Mouse (Mus musculus) myocyte (in vitro differentiated cells): Measurements from ENCODE around the gene Hhipl1. TPM values are rescaled to one million over a fixed set of nuclear protein-coding genes. Genes with fewer than 3 reads are reported as not detected.

ENCODE experiments used
- H3K27me3 ChIP-seq: one replicate; pipeline ENCODE4 v1.6.1; 2011; ENCODE audit not compliant: control insufficient read depth, insufficient read depth, insufficient read length
- H3K36me3 ChIP-seq: one replicate; pipeline ENCODE4 v1.6.1; 2011; ENCODE audit not compliant: control insufficient read depth, insufficient read depth
- H3K4me2 ChIP-seq: one replicate; pipeline ENCODE4 v1.6.1; 2011; ENCODE audit warnings: low read depth, control low read depth
- H3K4me3 ChIP-seq: one replicate; pipeline ENCODE4 v1.5.1; 2011; ENCODE audit warnings: mild to moderate bottlenecking, control low read depth, moderate library complexity
- H3K79me2 ChIP-seq: one replicate; pipeline ENCODE4 v1.6.1; 2011; ENCODE audit not compliant: control insufficient read depth, insufficient read depth
- H3ac ChIP-seq: one replicate; pipeline ENCODE4 v1.6.1; 2011; ENCODE audit not compliant: control insufficient read depth, insufficient read length
- CEBPB ChIP-seq: IDR thresholded peaks from 2 replicates; pipeline ENCODE4 v1.6.1; 2011; ENCODE audit warnings: mild to moderate bottlenecking, moderate library complexity; ENCODE audit not compliant: poor library complexity, insufficient read depth, severe bottlenecking
- E2F4 ChIP-seq: IDR thresholded peaks from one replicate; pipeline ENCODE4 v1.6.1; 2011; ENCODE audit warnings: mild to moderate bottlenecking, control low read depth, moderate library complexity; ENCODE audit not compliant: insufficient read depth
- MAX ChIP-seq: IDR thresholded peaks from one replicate; pipeline ENCODE4 v1.6.1; 2011; ENCODE audit warnings: low read depth, mild to moderate bottlenecking, control low read depth
- MYOD1 ChIP-seq, 3 experiments: IDR thresholded peaks; one replicate each; pipeline ENCODE4 v1.6.1; 2011; ENCODE audit warnings: control low read depth in 2 of 3, low read depth in 2 of 3, mild to moderate bottlenecking in 2 of 3, moderate library complexity in 1 of 3; ENCODE audit not compliant: insufficient read length in 2 of 3, control insufficient read depth in 1 of 3
- MYOG ChIP-seq, 3 experiments: IDR thresholded peaks; one replicate each; pipeline ENCODE4 v1.6.1; 2011; ENCODE audit warnings: control low read depth in 2 of 3, low read depth in 2 of 3, mild to moderate bottlenecking in 2 of 3; ENCODE audit not compliant: insufficient read length in 2 of 3, control insufficient read depth in 1 of 3, insufficient read depth in 1 of 3
- POLR2A ChIP-seq: IDR thresholded peaks from one replicate; pipeline ENCODE4 v1.6.1; 2011; ENCODE audit warnings: low read depth, mild to moderate bottlenecking, control low read depth, moderate library complexity; ENCODE audit not compliant: insufficient read length
- POLR2AphosphoS2 ChIP-seq: IDR thresholded peaks from one replicate; pipeline ENCODE4 v1.6.1; 2011; ENCODE audit warnings: low read depth, control low read depth; ENCODE audit not compliant: insufficient read length
- REST ChIP-seq: IDR thresholded peaks from one replicate; pipeline ENCODE4 v1.6.1; 2011; ENCODE audit warnings: mild to moderate bottlenecking, control low read depth, moderate library complexity; ENCODE audit not compliant: insufficient read depth, insufficient read length
- SRF ChIP-seq: IDR thresholded peaks from one replicate; pipeline ENCODE4 v1.6.1; 2011; ENCODE audit warnings: low read depth; ENCODE audit not compliant: control insufficient read depth, insufficient read length
- TCF12 ChIP-seq: IDR thresholded peaks from one replicate; pipeline ENCODE4 v1.6.1; 2011; ENCODE audit warnings: mild to moderate bottlenecking, control low read depth; ENCODE audit not compliant: poor library complexity, insufficient read depth, severe bottlenecking
- TCF3 ChIP-seq: IDR thresholded peaks from one replicate; pipeline ENCODE4 v1.6.1; 2011; ENCODE audit warnings: low read depth, control low read depth; ENCODE audit not compliant: insufficient read length
- USF1 ChIP-seq: IDR thresholded peaks from one replicate; pipeline ENCODE4 v1.6.1; 2011; ENCODE audit warnings: low read depth, mild to moderate bottlenecking, control low read depth, moderate library complexity
- polyA plus RNA-seq: library from polyadenylated mRNA; unstranded; fragments of >200 nt; fragmentation: generic; extraction: Trizol; gene quantifications from one replicate; pipeline ENCODE4 v1.2.1, GENCODE M21; 2012; ENCODE audit warnings: missing spikeins

The Hhipl1 gene
- polyA plus RNA-seq, 1 experiment: 13.5 TPM

DNA sequence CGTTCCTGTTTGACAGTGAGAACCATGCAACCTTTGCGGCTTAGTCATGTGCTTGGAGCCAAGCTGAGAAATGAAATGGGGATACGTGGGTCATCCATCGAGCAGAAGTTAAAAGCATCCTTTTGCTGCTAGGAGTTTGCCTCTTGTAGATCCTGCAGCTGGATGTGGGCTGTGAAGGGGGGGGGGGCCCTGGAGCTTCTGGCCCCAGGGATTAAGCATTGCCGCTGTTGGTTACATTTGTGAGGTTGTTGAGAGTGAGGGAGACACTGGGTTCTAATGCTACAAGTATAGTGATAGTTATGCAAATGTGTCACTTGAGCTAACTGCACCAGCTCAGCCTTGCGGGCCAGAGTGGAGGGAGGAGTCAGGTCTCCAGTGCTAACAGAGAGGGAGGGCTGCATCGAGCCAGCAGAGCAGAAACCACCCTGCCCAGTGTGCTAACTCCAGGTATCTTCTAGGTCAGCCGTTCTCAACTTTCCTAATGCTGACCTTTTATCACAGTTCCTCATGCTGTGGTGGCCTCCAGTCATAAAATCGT, 11.2 kb downstream of the Hhipl1 start:
- Histone ChIP-seq H3K27me3 (no peaks in the 10 kb centered on the region), H3K4me2 (no peak overlapping the region), H3ac (no peak overlapping the region), H3K4me3 (no peak overlapping the region), H3K36me3 (peaks cover 8% of the 10 kb centered on the region), H3K79me2 (no peaks in the 10 kb centered on the region)
- TF ChIP-seq USF1 (no peak), TCF12 (no peak), POLR2AphosphoS2 (no peak), MYOD1 (IDR thresholded peaks at IDR 0.05; ENCODE audit: control insufficient read depth in 1 of 3, insufficient read length in 2 of 3, low read depth in 2 of 3) (no peak), REST (no peak), CEBPB (no peak), E2F4 (no peak), MYOG (IDR thresholded peaks at IDR 0.05; ENCODE audit: control insufficient read depth in 1 of 3, insufficient read depth in 1 of 3, insufficient read length in 2 of 3, low read depth in 2 of 3) (no peak), TCF3 (no peak), SRF (no peak), MAX (no peak), POLR2A (no peak)

DNA sequence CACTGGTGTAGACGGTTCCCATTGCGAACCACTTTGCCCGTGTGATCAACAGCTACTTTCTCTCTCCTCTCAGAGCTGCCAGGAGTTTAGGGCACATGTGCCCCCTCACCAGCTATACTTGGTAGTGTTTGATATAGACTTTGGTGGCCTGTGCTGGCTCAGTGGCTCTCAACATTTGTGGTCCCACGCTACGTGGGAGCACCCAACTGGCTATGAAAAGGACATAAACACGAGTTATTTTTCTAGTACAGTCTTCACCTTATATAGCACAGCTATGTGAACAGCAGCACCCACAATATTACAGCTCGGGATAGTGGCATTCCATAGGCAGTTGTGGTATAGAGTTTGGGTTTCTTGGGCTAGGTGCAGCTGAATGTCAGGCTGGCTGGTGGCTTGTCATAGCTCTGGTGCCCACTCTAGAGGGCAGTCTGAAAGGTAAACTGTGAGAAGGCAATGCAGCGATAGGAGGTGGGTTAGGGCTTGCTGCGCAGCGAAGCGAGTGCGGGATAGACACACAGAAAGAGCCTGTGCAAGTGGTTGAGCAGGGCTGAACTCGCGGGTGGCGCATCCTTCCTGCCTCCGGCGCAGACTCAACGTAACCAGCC, 11.9 kb downstream of the Hhipl1 start:
- no peak overlapping the region for H3ac ChIP-seq
- no peak overlapping the region for H3K4me3 ChIP-seq
- TF ChIP-seq REST (no peak), MYOG (IDR thresholded peaks at IDR 0.05; ENCODE audit: control insufficient read depth in 1 of 3, insufficient read depth in 1 of 3, insufficient read length in 2 of 3, low read depth in 2 of 3) (no peak), TCF3 (no peak), MYOD1 (IDR thresholded peaks at IDR 0.05; ENCODE audit: control insufficient read depth in 1 of 3, insufficient read length in 2 of 3, low read depth in 2 of 3) (no peak), POLR2AphosphoS2 (no peak), CEBPB (no peak), E2F4 (no peak), SRF (no peak), TCF12 (no peak), USF1 (no peak), POLR2A (no peak)
- H3K79me2 ChIP-seq: no peaks in the 10 kb centered on the region
- no peaks in the 10 kb centered on the region for H3K27me3 ChIP-seq
- no peak overlapping the region for H3K4me2 ChIP-seq
- peaks cover 6% of the 10 kb centered on the region for H3K36me3 ChIP-seq

DNA sequence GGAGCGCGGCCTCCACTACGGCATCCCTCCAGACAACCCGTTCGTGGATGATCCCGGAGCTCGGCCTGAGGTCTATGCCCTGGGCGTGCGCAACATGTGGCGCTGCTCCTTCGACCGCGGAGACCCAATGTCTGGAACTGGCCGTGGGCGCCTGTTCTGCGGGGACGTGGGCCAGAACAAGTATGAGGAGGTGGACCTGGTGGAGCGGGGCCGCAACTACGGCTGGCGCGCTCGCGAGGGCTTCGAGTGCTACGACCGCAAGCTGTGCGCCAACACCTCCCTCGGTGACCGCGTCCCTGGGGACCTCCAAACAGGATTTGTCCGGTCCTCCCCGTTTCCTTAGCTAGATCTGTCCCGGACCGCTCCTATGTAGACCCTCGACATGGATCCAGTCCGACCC, 12.4 kb downstream of the Hhipl1 start:
- TF ChIP-seq TCF3 (no peak), MYOG (IDR thresholded peaks at IDR 0.05; ENCODE audit: control insufficient read depth in 1 of 3, insufficient read depth in 1 of 3, insufficient read length in 2 of 3, low read depth in 2 of 3) (no peak), E2F4 (no peak)
- H3K4me2 ChIP-seq: no peak overlapping the region

DNA sequence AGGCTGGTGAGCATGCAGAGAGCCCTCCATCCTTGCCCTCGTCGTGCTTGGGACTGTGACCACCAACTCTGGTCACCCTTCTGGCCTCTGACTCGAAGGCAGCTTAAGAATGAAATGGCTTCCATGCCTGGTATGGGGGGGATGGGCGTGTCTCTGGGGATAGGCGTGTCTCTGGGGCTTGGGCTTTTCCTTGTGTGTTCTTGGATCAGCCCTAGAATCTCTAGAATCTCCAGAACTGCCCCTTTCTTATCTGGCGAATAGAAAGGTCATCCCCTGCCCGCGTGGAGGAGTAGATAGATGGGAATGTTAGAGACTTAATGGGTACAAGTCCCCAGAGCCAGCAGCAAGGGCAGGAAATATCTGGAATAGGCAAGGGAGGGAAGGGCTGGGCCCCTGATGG, 14.0 kb downstream of the Hhipl1 start:
- no peak overlapping the region for H3K4me3 ChIP-seq
- TF ChIP-seq TCF12: no peak
- no peak for TF ChIP-seq REST
- no peak for TF ChIP-seq MYOG (IDR thresholded peaks at IDR 0.05; ENCODE audit: control insufficient read depth in 1 of 3, insufficient read depth in 1 of 3, insufficient read length in 2 of 3, low read depth in 2 of 3)
- TF ChIP-seq POLR2A: no peak
- no peak for TF ChIP-seq TCF3
- TF ChIP-seq POLR2AphosphoS2: no peak
- no peak for TF ChIP-seq E2F4
- TF ChIP-seq USF1: no peak
- no peak for TF ChIP-seq SRF
- no peak for TF ChIP-seq MYOD1 (IDR thresholded peaks at IDR 0.05; ENCODE audit: control insufficient read depth in 1 of 3, insufficient read length in 2 of 3, low read depth in 2 of 3)
- TF ChIP-seq CEBPB: no peak
- no peak for TF ChIP-seq MAX
- no peak overlapping the region for H3ac ChIP-seq
- H3K4me2 ChIP-seq: no peak overlapping the region
- no peaks in the 10 kb centered on the region for H3K79me2 ChIP-seq
- H3K36me3 ChIP-seq: peaks cover 4% of the 10 kb centered on the region
- H3K27me3 ChIP-seq: no peaks in the 10 kb centered on the region

More for the DNA sequence above, 12.4 kb downstream of the Hhipl1 start:
- Histone ChIP-seq H3ac (no peak overlapping the region), H3K79me2 (no peaks in the 10 kb centered on the region), H3K36me3 (peaks cover under 1% of the 10 kb centered on the region), H3K27me3 (no peaks in the 10 kb centered on the region), H3K4me3 (no peak overlapping the region)

DNA sequence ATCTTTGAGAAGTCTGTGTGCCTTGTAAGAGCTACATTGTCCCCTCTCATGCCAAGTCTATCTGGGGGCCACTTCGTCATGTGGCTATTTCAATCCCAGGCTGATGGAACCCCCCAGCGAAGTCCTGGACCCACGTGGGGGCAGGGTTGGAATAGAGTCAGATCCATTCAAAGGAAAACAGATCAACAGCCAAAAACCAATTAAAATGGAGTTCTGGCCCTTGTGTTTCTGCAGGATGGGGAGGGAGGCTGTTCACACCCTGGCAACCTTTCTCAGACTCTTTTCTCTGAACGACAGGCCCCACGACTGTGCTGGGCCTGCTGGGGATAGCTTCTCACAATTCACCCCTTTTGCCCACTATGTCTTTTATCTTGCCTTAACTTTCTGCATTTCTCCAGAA, 20.3 kb downstream of the Hhipl1 start:
- peaks cover 4% of the 10 kb centered on the region for H3K36me3 ChIP-seq
- no peak overlapping the region for H3K4me2 ChIP-seq
- H3K79me2 ChIP-seq: no peaks in the 10 kb centered on the region
- TF ChIP-seq E2F4 (no peak), REST (no peak), MYOD1 (IDR thresholded peaks at IDR 0.05; ENCODE audit: control insufficient read depth in 1 of 3, insufficient read length in 2 of 3, low read depth in 2 of 3) (no peak), POLR2AphosphoS2 (no peak), SRF (no peak), USF1 (no peak), MYOG (IDR thresholded peaks at IDR 0.05; ENCODE audit: control insufficient read depth in 1 of 3, insufficient read depth in 1 of 3, insufficient read length in 2 of 3, low read depth in 2 of 3) (no peak), TCF12 (no peak), MAX (no peak), CEBPB (no peak), POLR2A (no peak), TCF3 (no peak)
- no peak overlapping the region for H3K4me3 ChIP-seq
- no peaks in the 10 kb centered on the region for H3K27me3 ChIP-seq
- H3ac ChIP-seq: no peak overlapping the region
